Mouse (Mus musculus): ENCODE measurements around the gene Lingo4. TPM values are rescaled to one million over a fixed set of nuclear protein-coding genes. Genes with fewer than 3 reads are reported as not detected.
A peak's percentile ranks its signal among the peaks of the same experiment; 100 is the strongest.

Gene Lingo4
- polyA plus RNA-seq, 1 experiment from 2014 or later, result 0.06 TPM

- no peaks in the 10 kb centered on the region for H3K36me3 ChIP-seq
- no peaks in the 10 kb centered on the region for H3K4me1 ChIP-seq (replicated peaks)
- H3K27me3 ChIP-seq, result peaks cover 51% of the 10 kb centered on the region
- ATAC-seq (ENCODE audit: low read depth), result no peak
- 55% methylated on average over 4 of the region's 4 CpGs for WGBS (ENCODE audit: insufficient replicate concordance)
- H3K9ac ChIP-seq, result no peak overlapping the region
- no peak for DNase-seq
- no peak overlapping the region for H3K4me2 ChIP-seq
- no peaks in the 10 kb centered on the region for H3K9me3 ChIP-seq (replicated peaks)
- H3K27ac ChIP-seq, result no peak overlapping the region
- H3K4me3 ChIP-seq (replicated peaks), result no peak overlapping the region
These were observed 7.2 kb downstream of the Lingo4 start for GRCm38 (mm10) chr3:94405561-94405960.

- 8% methylated on average over 25 of the region's 25 CpGs for WGBS (ENCODE audit: insufficient replicate concordance)
These were observed 14.2 kb downstream of the Lingo4 start for GRCm38 (mm10) chr3:94412530-94412929.

GRCm38 (mm10) chr3:94413031-94413679 lies 14.8 kb downstream of the Lingo4 start, which contains the start of gene Tdrkh:
TSS of gene Tdrkh (plus strand) at chr3:94413273.
- Histone ChIP-seq H3K9ac (peak within 1 kb of the TSS; percentile 61), H3K4me2 (peak within 1 kb of the TSS; percentile 78), H3K4me1 (replicated peaks) (peaks cover 15% of the 10 kb centered on the region), H3K27me3 (peaks cover 21% of the 10 kb centered on the region), H3K36me3 (no peaks in the 10 kb centered on the region), H3K4me3 (replicated peaks) (peak within 1 kb of the TSS; percentile 58), H3K27ac (no peak within 1 kb of the TSS), H3K9me3 (replicated peaks) (no peaks in the 10 kb centered on the region)
- ATAC-seq (ENCODE audit: low read depth), result peak; percentile 97
- 9% methylated on average over 52 of the region's 52 CpGs for WGBS (ENCODE audit: insufficient replicate concordance)
- DNase-seq, result peak; percentile 83

More at GRCm38 (mm10) chr3:94412530-94412929, 14.2 kb downstream of the Lingo4 start:
- Histone ChIP-seq H3K4me3 (replicated peaks) (peak overlapping the region; percentile 58), H3K9me3 (replicated peaks) (no peaks in the 10 kb centered on the region), H3K4me1 (replicated peaks) (peaks cover 15% of the 10 kb centered on the region), H3K27ac (no peak overlapping the region), H3K4me2 (peak overlapping the region; percentile 78), H3K9ac (peak overlapping the region; percentile 61), H3K36me3 (no peaks in the 10 kb centered on the region), H3K27me3 (peaks cover 21% of the 10 kb centered on the region)
- ATAC-seq (ENCODE audit: low read depth), result peak; percentile 57
- DNase-seq, result no peak

GRCm38 (mm10) chr3:94430980-94431379 lies 32.7 kb downstream of the Lingo4 start:
- no peak overlapping the region for H3K27ac ChIP-seq
- 14% methylated on average over 2 of the region's 2 CpGs for WGBS (ENCODE audit: insufficient replicate concordance)
- no peak overlapping the region for H3K4me3 ChIP-seq (replicated peaks)
- no peaks in the 10 kb centered on the region for H3K27me3 ChIP-seq
- no peak for DNase-seq
- no peak overlapping the region for H3K4me2 ChIP-seq
- H3K9ac ChIP-seq, result no peak overlapping the region
- no peaks in the 10 kb centered on the region for H3K9me3 ChIP-seq (replicated peaks)
- no peaks in the 10 kb centered on the region for H3K4me1 ChIP-seq (replicated peaks)
- no peaks in the 10 kb centered on the region for H3K36me3 ChIP-seq
- no peak for ATAC-seq (ENCODE audit: low read depth)

- DNase-seq, result no peak
- Histone ChIP-seq H3K36me3 (no peaks in the 10 kb centered on the region), H3K27me3 (0 out of 2 replicates have a peak, but pooled peaks cover 4% of the 10 kb centered on the region), H3K9ac (no peak overlapping the region), H3K9me3 (replicated peaks) (no peaks in the 10 kb centered on the region), H3K4me1 (replicated peaks) (no peaks in the 10 kb centered on the region), H3K4me3 (replicated peaks) (no peak overlapping the region), H3K27ac (peak overlapping the region; percentile 16; the same call in 1 of the 2 replicates), H3K4me2 (no peak overlapping the region)
- 69% methylated on average over 2 of the region's 2 CpGs for WGBS (ENCODE audit: insufficient replicate concordance)
- ATAC-seq (ENCODE audit: low read depth), result no peak
These were observed 36.0 kb downstream of the Lingo4 start for GRCm38 (mm10) chr3:94434305-94434704.

GRCm38 (mm10) chr3:94436420-94436819 lies 38.1 kb downstream of the Lingo4 start:
- H3K9me3 ChIP-seq (replicated peaks), result no peaks in the 10 kb centered on the region

GRCm38 (mm10) chr3:94441182-94441581 lies 42.9 kb downstream of the Lingo4 start:
- no peak for ATAC-seq (ENCODE audit: low read depth)
- 31% methylated on average over 3 of the region's 3 CpGs for WGBS (ENCODE audit: insufficient replicate concordance)
- peaks cover 13% of the 10 kb centered on the region for H3K4me1 ChIP-seq (replicated peaks)
- no peak overlapping the region for H3K27ac ChIP-seq
- no peaks in the 10 kb centered on the region for H3K9me3 ChIP-seq (replicated peaks)
- no peak overlapping the region for H3K4me2 ChIP-seq
- H3K4me3 ChIP-seq (replicated peaks), result no peak overlapping the region
- peaks cover 15% of the 10 kb centered on the region for H3K27me3 ChIP-seq
- DNase-seq, result no peak
- H3K9ac ChIP-seq, result no peak overlapping the region
- peaks cover 19% of the 10 kb centered on the region for H3K36me3 ChIP-seq

More at GRCm38 (mm10) chr3:94436420-94436819, 38.1 kb downstream of the Lingo4 start:
- DNase-seq, result no peak
- H3K36me3 ChIP-seq, result no peaks in the 10 kb centered on the region
- no peak overlapping the region for H3K27ac ChIP-seq
- H3K9ac ChIP-seq, result no peak overlapping the region
- no peak for ATAC-seq (ENCODE audit: low read depth)
- peaks cover 12% of the 10 kb centered on the region for H3K27me3 ChIP-seq
- H3K4me3 ChIP-seq (replicated peaks), result no peak overlapping the region
- WGBS (ENCODE audit: insufficient replicate concordance), result 69% methylated on average over 9 of the region's 9 CpGs
- H3K4me1 ChIP-seq (replicated peaks), result no peaks in the 10 kb centered on the region
- no peak overlapping the region for H3K4me2 ChIP-seq

- DNase-seq (peak; percentile 92), ATAC-seq (ENCODE audit: low read depth) (peak; percentile 98)
- Histone ChIP-seq H3K27me3 (peaks cover 11% of the 10 kb centered on the region), H3K9ac (peak within 1 kb of the TSS; percentile 94), H3K36me3 (peaks cover 37% of the 10 kb centered on the region), H3K27ac (peak within 1 kb of the TSS; percentile 69), H3K9me3 (replicated peaks) (no peaks in the 10 kb centered on the region), H3K4me1 (replicated peaks) (peaks cover 13% of the 10 kb centered on the region), H3K4me3 (replicated peaks) (peak within 1 kb of the TSS; percentile 80), H3K4me2 (peak within 1 kb of the TSS; percentile 88)
- under 1% methylated on average over 39 of the region's 39 CpGs for WGBS (ENCODE audit: insufficient replicate concordance)
These were observed 44.8 kb downstream of the Lingo4 start, which contains the start of gene Mrpl9 for GRCm38 (mm10) chr3:94442951-94443596. TSS of gene Mrpl9 (plus strand) at chr3:94443318.

- Histone ChIP-seq H3K27me3 (peaks cover 11% of the 10 kb centered on the region), H3K9me3 (replicated peaks) (no peaks in the 10 kb centered on the region), H3K27ac (peak within 1 kb of the TSS; percentile 69), H3K4me2 (peak within 1 kb of the TSS; percentile 88), H3K4me3 (replicated peaks) (peak within 1 kb of the TSS; percentile 80), H3K36me3 (peaks cover 43% of the 10 kb centered on the region), H3K9ac (peak within 1 kb of the TSS; percentile 94), H3K4me1 (replicated peaks) (peaks cover 13% of the 10 kb centered on the region)
- WGBS (ENCODE audit: insufficient replicate concordance), result 2% methylated on average over 24 of the region's 24 CpGs
- no peak for DNase-seq
- peak; percentile 66 for ATAC-seq (ENCODE audit: low read depth)
These were observed 45.3 kb downstream of the Lingo4 start, which contains the start of gene Oaz3 for GRCm38 (mm10) chr3:94443597-94443964. TSS of gene Oaz3 (minus strand) at chr3:94443915.

- H3K27me3 ChIP-seq, result no peaks in the 10 kb centered on the region
- H3K27ac ChIP-seq, result no peak overlapping the region
- no peak overlapping the region for H3K9ac ChIP-seq
- 82% methylated on average over 2 of the region's 2 CpGs for WGBS (ENCODE audit: insufficient replicate concordance)
- H3K4me2 ChIP-seq, result no peak overlapping the region
- H3K9me3 ChIP-seq (replicated peaks), result no peaks in the 10 kb centered on the region
- peaks cover 53% of the 10 kb centered on the region for H3K36me3 ChIP-seq
- H3K4me1 ChIP-seq (replicated peaks), result peaks cover 10% of the 10 kb centered on the region
- ATAC-seq (ENCODE audit: low read depth) (no peak), DNase-seq (no peak)
- no peak overlapping the region for H3K4me3 ChIP-seq (replicated peaks)
These were observed 51.1 kb downstream of the Lingo4 start for GRCm38 (mm10) chr3:94449377-94449776.

Data from liver, embryonic 13.5 days (tissue).